Mouse (Mus musculus) adrenal gland (tissue): ENCODE results near the gene Igsf21.

Source experiments
- intact Hi-C: fragments of 180-260 bp; cut with DNase I; formaldehyde crosslinking; loops from one replicate; pipeline ENCODE4 v1.15.1; 2025

Igsf21 gene

DNA sequence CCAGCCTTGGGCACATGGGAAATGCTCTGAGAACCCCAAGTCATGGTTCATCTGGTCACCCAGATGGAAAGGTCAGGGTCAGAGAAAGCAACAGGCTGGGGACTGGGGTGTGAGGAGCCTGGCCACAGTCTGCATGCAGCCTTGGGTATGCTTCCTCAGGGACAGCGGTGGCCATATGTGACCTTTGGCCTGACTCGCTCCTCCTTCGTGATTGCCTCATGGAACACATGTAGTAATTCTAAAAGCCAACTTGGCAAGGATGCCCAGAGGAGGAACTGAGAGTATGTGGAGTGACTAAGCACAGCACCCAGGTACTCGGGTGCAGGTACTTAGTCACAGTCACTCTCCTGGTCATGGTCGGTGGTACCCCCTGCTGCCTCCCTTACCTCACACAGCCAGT is 245.7 kb downstream of the Igsf21 start:
- intact Hi-C loops, result no loop called here

DNA sequence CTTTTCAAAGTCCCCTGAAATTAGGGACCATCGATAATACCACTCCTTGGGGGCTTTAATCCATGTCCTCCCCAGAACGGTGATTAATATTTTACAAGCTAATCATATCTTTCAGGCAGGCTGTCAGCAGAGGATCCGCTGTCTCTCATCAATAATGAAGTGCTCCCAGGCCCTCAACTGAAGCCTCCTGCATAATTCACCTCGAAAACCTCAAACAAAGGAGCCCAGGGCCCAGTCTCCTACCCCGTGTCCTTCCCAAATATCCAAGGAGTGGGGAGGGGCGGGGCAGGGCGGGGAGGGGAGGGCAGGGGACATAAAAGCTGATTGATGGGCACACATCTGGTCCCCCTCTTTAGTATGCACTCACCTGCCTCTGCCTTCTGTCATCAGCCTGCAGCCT is 247.6 kb downstream of the Igsf21 start:
- intact Hi-C loops, result no loop called here

DNA sequence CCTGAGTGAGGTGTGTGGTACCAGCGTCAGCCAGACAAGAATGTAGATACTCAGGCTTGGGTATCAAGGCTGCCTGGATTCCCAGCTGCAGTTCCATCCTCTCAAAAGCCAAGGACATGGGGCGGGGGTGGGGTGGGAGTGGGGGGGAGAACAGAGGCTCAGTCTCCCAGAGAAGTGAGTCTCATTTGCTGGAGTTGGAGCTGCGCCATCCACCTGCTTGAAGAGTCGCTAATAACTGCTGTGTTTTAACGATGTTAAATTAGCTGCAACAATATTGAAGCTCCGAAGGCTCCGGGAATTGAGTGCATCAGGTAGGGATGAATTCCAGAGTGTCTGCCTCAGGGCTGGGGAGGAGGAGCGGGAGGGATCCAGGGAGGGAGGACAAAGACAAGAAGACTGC is 250.9 kb downstream of the Igsf21 start:
- intact Hi-C loops, result no loop called here

DNA sequence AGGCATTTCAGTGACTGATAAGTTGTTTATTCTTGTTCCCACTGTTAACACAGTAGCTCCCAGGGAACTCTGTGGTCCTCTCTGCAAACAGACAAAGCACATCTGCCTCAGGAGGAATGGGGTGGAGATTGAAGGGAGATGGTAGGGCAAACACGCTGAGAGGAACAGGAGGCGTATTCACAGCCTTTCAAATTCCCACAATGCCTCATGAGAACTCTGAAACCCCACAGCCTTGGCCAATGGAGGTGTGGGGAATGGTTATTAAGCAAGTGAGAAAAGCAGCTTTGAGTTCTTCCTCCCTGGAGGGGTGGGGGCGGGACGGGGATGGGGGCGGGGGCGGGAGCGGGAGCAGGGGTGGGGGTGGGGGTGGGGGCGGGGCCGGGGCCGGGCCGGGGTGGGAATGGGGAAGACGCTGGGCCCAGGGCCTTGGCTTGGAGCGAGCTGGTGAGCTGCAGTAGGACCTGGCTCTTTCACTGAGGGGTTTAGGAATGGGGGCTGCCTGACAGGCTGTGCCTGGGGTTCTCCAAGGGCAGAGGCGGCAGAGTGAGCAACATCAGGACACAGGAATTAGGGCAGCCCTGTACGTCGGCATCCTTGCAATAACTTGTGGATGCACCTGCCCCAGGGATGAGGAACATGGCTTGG is 253.4 kb downstream of the Igsf21 start:
- intact Hi-C loops, result no loop called here

GRCm38 (mm10) chr4:139986913-139987312 is 259.7 kb downstream of the Igsf21 start:
- intact Hi-C loops, result no loop called here

- intact Hi-C loops, result no loop called here
These were observed 267.9 kb downstream of the Igsf21 start for GRCm38 (mm10) chr4:139978716-139979115.

DNA sequence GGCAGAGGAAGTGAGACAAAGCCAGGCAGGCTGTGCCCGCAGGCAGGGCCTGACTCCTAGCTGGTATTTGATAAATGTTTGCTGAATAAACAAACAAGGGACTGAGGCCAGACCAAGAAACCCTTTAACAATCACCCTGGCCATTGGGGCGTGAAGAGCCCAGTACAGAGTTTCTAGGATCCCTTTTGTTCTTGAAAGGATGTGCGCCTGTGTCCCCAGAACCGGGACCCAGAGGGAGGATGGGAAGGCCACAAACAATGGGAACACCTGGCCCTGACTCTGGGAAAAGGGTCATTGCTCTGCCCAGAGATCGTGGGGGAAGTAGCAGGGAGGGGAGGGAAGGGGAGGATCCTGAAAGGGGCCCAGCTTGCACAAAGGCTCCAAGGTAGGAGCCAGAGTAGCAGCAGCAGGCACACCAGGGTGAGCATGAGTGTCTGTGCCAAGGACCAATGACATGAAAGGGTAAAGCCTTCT is 269.2 kb downstream of the Igsf21 start:
- intact Hi-C loops, result no loop called here
